ENCODE assay signal across 8 mouse cellular contexts in the genomic region with DNA sequence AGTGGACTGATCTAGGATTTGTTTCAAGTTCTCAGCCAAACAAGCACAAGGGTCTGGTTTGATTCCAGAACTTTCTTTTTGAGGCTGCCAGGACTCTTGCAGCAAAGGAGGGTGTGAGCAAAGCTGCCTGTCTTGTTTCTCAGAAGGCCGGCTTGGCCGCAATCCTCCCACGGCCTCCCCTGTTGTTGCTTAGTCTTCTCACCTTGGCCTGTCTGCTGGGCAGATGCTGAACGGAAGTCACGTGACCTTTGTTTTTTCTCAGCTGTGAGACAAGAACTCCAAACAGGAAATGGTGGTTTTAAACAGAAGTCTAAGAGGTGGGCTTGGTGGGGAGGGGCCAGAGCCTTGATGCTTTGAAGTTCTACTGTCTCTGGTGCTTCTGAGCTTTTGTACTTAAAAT.
DNase-seq lines count a peak whose midpoint lies in the region; ATAC-seq and TF ChIP-seq lines count a peak whose summit lies in the region.

No protein-coding gene starts in this region.

- ATAC-seq in forebrain, embryonic 12.5 days (ENCODE audit: low FRiP score): no peak

- H3K4me1 ChIP-seq in thymus, adult 2 months (replicated peaks; ENCODE audit: control insufficient read depth, insufficient read depth, low read length): peaks cover 31% of the 10 kb centered on the region
- H3K4me1 ChIP-seq in forebrain, embryonic 12.5 days: no peaks in the 10 kb centered on the region; the same call in 1 of the 2 replicates

- H3K27me3 ChIP-seq in thymus, adult 2 months (ENCODE audit: control insufficient read depth, insufficient read depth, low read length): no peaks in the 10 kb centered on the region
- no peaks in the 10 kb centered on the region for H3K27me3 ChIP-seq in forebrain, embryonic 12.5 days

- H3K4me3 ChIP-seq in thymus, adult 2 months (ENCODE audit: control insufficient read depth, insufficient read depth, low read length): peak overlapping the region; percentile 44
- no peak overlapping the region for H3K4me3 ChIP-seq in forebrain, embryonic 12.5 days (replicated peaks)

- TF ChIP-seq CTCF in thymus, adult 2 months (IDR thresholded peaks at IDR 0.05; ENCODE audit: borderline replicate concordance, control insufficient read depth, extremely low read depth, insufficient read depth, low read length, poor library complexity): no peak

- WGBS in thymus, adult 2 months: 0% methylated on average over 5 of the region's 5 CpGs
- 73% methylated on average over 5 of the region's 5 CpGs for WGBS in forebrain, embryonic 12.5 days

- peak overlapping the region; percentile 87 for H3K27ac ChIP-seq in thymus, adult 2 months (ENCODE audit: control insufficient read depth, insufficient read depth, low read length)
- no peak overlapping the region for H3K27ac ChIP-seq in forebrain, embryonic 12.5 days

- DNase-seq in right cerebral cortex, postnatal 4 days: peak; percentile 21
- no peak for DNase-seq in right cerebral cortex, adult 2 months (ENCODE audit: low spot score in 2 of 2)
- peak; percentile 37 for DNase-seq in brain, adult 2 months (ENCODE audit: low read depth, low spot score)
- DNase-seq in induced T-regulatory cell, adult 2 months (ENCODE audit: low read depth): peak; percentile 97
- peak; percentile 92 for DNase-seq in lung, postnatal 25 days (ENCODE audit: low spot score)
- peak; percentile 88 for DNase-seq in thymus, adult 2 months
- DNase-seq in gastrocnemius, postnatal 4 days (ENCODE audit: low spot score in 2 of 2): no peak

- H3K36me3 ChIP-seq in thymus, adult 2 months (ENCODE audit: control insufficient read depth, insufficient read depth, low read length): no peaks in the 10 kb centered on the region
- H3K36me3 ChIP-seq in forebrain, embryonic 12.5 days (replicated peaks): no peaks in the 10 kb centered on the region

- peak; percentile 92 for TF ChIP-seq POLR2A in thymus, adult 2 months (IDR thresholded peaks at IDR 0.05; ENCODE audit: control insufficient read depth, extremely low read depth, insufficient read depth, low read length, poor library complexity)

- H3K9ac ChIP-seq in forebrain, embryonic 12.5 days: no peak overlapping the region

- no peaks in the 10 kb centered on the region for H3K9me3 ChIP-seq in forebrain, embryonic 12.5 days

- no peak overlapping the region for H3K4me2 ChIP-seq in forebrain, embryonic 12.5 days

Comparison
In these comparisons a context has a peak if more than half of its experiments do, and no peak if none do; other contexts are left out.
1. DNase-seq: peak in right cerebral cortex, postnatal 4 days (single experiment), brain, adult 2 months (single experiment), induced T-regulatory cell, adult 2 months (single experiment), lung, postnatal 25 days (single experiment) and thymus, adult 2 months (single experiment); none in right cerebral cortex, adult 2 months (0 of 2) and gastrocnemius, postnatal 4 days (0 of 2).